Mouse (Mus musculus): Measurements from ENCODE around the gene Trpm8. TPM values are rescaled to one million over a fixed set of nuclear protein-coding genes. Genes with fewer than 3 reads are reported as not detected.

The Trpm8 gene
- polyA plus RNA-seq, 1 experiment from 2014 or later: not detected

DNA sequence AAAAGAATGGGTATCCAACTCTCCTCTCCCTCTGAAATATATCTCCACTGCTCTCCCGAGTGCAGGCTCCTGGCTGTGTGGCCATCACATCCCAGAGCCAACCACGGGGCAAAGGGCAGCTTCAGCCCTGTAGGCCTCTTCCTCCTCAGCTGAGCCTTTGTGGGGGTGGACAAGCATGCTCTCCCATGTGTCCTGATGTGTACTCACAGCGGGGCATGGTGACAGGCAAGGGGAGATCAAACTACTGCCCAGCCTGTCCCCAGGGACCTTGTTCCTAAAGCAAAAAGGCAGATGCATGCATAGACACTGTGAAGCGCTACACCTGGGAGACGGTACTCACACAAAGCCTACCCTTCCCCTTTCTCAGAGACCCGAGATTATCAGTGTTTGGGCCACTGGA is 17.3 kb upstream of the Trpm8 start:
- H3K4me1 ChIP-seq: peaks cover 39% of the 10 kb centered on the region
- no peak overlapping the region for H3K4me2 ChIP-seq
- H3K9ac ChIP-seq: no peak overlapping the region
- H3K27ac ChIP-seq: no peak overlapping the region
- H3K27me3 ChIP-seq (replicated peaks): no peaks in the 10 kb centered on the region
- ATAC-seq: peak; percentile 46
- H3K36me3 ChIP-seq: peaks cover 55% of the 10 kb centered on the region
- peaks cover 15% of the 10 kb centered on the region for H3K9me3 ChIP-seq (replicated peaks)
- no peak overlapping the region for H3K4me3 ChIP-seq
- WGBS (ENCODE audit: insufficient replicate concordance): 65% methylated on average over 6 of the region's 6 CpGs

GRCm38 (mm10) chr1:88260604-88261377 is 16.7 kb upstream of the Trpm8 start:
- Histone ChIP-seq H3K27me3 (replicated peaks) (no peaks in the 10 kb centered on the region), H3K4me2 (no peak overlapping the region), H3K36me3 (peaks cover 62% of the 10 kb centered on the region), H3K27ac (no peak overlapping the region), H3K4me3 (no peak overlapping the region), H3K9me3 (replicated peaks) (peaks cover 8% of the 10 kb centered on the region; the same call in 1 of the 2 replicates), H3K9ac (no peak overlapping the region), H3K4me1 (peaks cover 39% of the 10 kb centered on the region)
- no peak for ATAC-seq
- 74% methylated on average over 10 of the region's 10 CpGs for WGBS (ENCODE audit: insufficient replicate concordance)

GRCm38 (mm10) chr1:88261706-88262105 is 15.8 kb upstream of the Trpm8 start:
- no peaks in the 10 kb centered on the region for H3K27me3 ChIP-seq (replicated peaks)
- H3K36me3 ChIP-seq: peaks cover 71% of the 10 kb centered on the region
- peak; percentile 1 for ATAC-seq
- H3K27ac ChIP-seq: 0 out of 2 replicates have a peak overlapping the region, but pooled peaks have one; percentile 0
- 72% methylated on average over 7 of the region's 7 CpGs for WGBS (ENCODE audit: insufficient replicate concordance)
- no peak overlapping the region for H3K4me3 ChIP-seq
- no peaks in the 10 kb centered on the region; the same call in 1 of the 2 replicates for H3K9me3 ChIP-seq (replicated peaks)
- H3K4me1 ChIP-seq: peaks cover 39% of the 10 kb centered on the region
- no peak overlapping the region for H3K4me2 ChIP-seq
- no peak overlapping the region for H3K9ac ChIP-seq

- Histone ChIP-seq H3K4me2 (no peak overlapping the region), H3K27me3 (replicated peaks) (no peaks in the 10 kb centered on the region), H3K4me1 (peaks cover 39% of the 10 kb centered on the region), H3K36me3 (peaks cover 76% of the 10 kb centered on the region), H3K27ac (no peak overlapping the region), H3K9ac (no peak overlapping the region), H3K9me3 (replicated peaks) (no peaks in the 10 kb centered on the region), H3K4me3 (no peak overlapping the region)
- ATAC-seq: no peak
- 83% methylated on average over 4 of the region's 4 CpGs for WGBS (ENCODE audit: insufficient replicate concordance)
Measured at GRCm38 (mm10) chr1:88262255-88262654, 15.2 kb upstream of the Trpm8 start.

- WGBS (ENCODE audit: insufficient replicate concordance): 67% methylated on average over 6 of the region's 6 CpGs
Measured at GRCm38 (mm10) chr1:88262961-88263360, 14.5 kb upstream of the Trpm8 start.

GRCm38 (mm10) chr1:88263778-88264177 is 13.7 kb upstream of the Trpm8 start:
- peaks cover 91% of the 10 kb centered on the region for H3K36me3 ChIP-seq
- H3K4me3 ChIP-seq: no peak overlapping the region
- no peak overlapping the region for H3K9ac ChIP-seq
- no peaks in the 10 kb centered on the region for H3K27me3 ChIP-seq (replicated peaks)
- ATAC-seq: no peak
- no peak overlapping the region for H3K27ac ChIP-seq
- 84% methylated on average over 5 of the region's 5 CpGs for WGBS (ENCODE audit: insufficient replicate concordance)
- H3K4me1 ChIP-seq: peaks cover 39% of the 10 kb centered on the region
- H3K9me3 ChIP-seq (replicated peaks): no peaks in the 10 kb centered on the region
- H3K4me2 ChIP-seq: no peak overlapping the region

More at GRCm38 (mm10) chr1:88262961-88263360, 14.5 kb upstream of the Trpm8 start:
- no peak for ATAC-seq
- Histone ChIP-seq H3K27me3 (replicated peaks) (no peaks in the 10 kb centered on the region), H3K9me3 (replicated peaks) (no peaks in the 10 kb centered on the region), H3K4me3 (no peak overlapping the region), H3K4me2 (no peak overlapping the region), H3K4me1 (peaks cover 39% of the 10 kb centered on the region), H3K9ac (no peak overlapping the region), H3K36me3 (peaks cover 83% of the 10 kb centered on the region), H3K27ac (no peak overlapping the region)

DNA sequence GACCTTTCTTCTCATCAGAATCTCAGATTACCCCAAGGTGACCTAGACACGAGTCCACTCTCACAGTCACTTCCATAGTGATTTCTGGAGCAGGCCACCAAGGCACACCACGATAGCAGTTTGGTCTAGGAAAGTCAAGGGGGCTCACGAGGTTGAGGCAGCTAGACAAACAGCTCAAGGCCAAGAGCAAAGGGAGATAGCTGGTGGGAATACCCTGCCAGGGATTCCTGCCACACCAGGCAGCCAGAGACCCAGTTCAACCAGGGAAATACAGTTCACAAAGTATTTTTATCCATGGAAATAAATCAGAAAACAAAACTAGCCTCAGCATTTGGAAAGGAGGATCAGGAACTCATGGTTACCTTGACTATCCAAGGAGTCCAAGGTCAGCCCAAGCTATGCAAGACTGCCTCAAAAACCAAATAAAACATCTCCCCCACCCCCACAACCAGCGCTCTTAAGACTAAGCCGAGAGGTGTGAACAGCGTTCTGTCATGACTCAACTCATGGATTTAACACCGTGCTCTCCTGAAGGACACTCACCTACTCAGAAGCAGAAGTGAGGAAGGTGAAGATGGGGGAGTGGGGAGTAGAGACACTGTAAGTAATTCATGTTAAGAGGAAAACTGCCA is 13.1 kb upstream of the Trpm8 start:
- peaks cover 97% of the 10 kb centered on the region for H3K36me3 ChIP-seq
- peaks cover 36% of the 10 kb centered on the region for H3K4me1 ChIP-seq
- ATAC-seq: no peak
- no peak overlapping the region for H3K9ac ChIP-seq
- 84% methylated on average over 7 of the region's 7 CpGs for WGBS (ENCODE audit: insufficient replicate concordance)
- no peak overlapping the region for H3K4me2 ChIP-seq
- no peaks in the 10 kb centered on the region for H3K27me3 ChIP-seq (replicated peaks)
- H3K27ac ChIP-seq: no peak overlapping the region
- H3K9me3 ChIP-seq (replicated peaks): no peaks in the 10 kb centered on the region
- H3K4me3 ChIP-seq: no peak overlapping the region

DNA sequence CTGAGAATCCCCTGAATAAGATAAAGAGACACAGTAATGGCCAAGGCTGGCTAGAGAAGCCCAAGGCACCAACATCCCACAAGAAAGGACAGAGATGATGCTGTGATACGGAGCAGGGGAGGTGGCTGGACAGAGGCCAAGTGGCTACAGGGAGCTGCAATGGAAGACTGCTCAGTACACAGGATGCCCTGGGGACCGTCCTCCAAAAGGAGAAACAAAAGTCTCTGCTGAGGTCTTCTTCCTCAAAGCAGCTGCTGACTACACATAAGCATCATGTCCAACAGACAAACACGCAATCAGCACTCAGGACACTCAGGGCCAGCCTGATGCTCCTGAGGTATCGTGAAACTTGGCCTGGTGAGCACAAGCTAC is 12.6 kb upstream of the Trpm8 start:
- no peak for ATAC-seq
- WGBS (ENCODE audit: insufficient replicate concordance): 74% methylated on average over 4 of the region's 4 CpGs

GRCm38 (mm10) chr1:88266123-88266522 is 11.3 kb upstream of the Trpm8 start:
- no peak overlapping the region for H3K4me2 ChIP-seq
- WGBS (ENCODE audit: insufficient replicate concordance): 82% methylated on average over 13 of the region's 13 CpGs
- peaks cover 18% of the 10 kb centered on the region for H3K4me1 ChIP-seq
- H3K9ac ChIP-seq: no peak overlapping the region
- no peaks in the 10 kb centered on the region for H3K27me3 ChIP-seq (replicated peaks)
- ATAC-seq: no peak
- no peaks in the 10 kb centered on the region for H3K9me3 ChIP-seq (replicated peaks)
- no peak overlapping the region for H3K4me3 ChIP-seq
- H3K36me3 ChIP-seq: peaks cover 96% of the 10 kb centered on the region
- H3K27ac ChIP-seq: no peak overlapping the region

More for the DNA sequence above, 12.6 kb upstream of the Trpm8 start:
- Histone ChIP-seq H3K4me2 (no peak overlapping the region), H3K9ac (no peak overlapping the region), H3K4me1 (peaks cover 31% of the 10 kb centered on the region), H3K9me3 (replicated peaks) (no peaks in the 10 kb centered on the region), H3K4me3 (no peak overlapping the region), H3K27me3 (replicated peaks) (no peaks in the 10 kb centered on the region), H3K27ac (no peak overlapping the region), H3K36me3 (peaks cover 100% of the 10 kb centered on the region)

- Histone ChIP-seq H3K36me3 (peaks cover 96% of the 10 kb centered on the region), H3K27me3 (replicated peaks) (no peaks in the 10 kb centered on the region), H3K4me1 (peaks cover 5% of the 10 kb centered on the region), H3K27ac (no peak overlapping the region), H3K9me3 (replicated peaks) (no peaks in the 10 kb centered on the region), H3K4me2 (no peak overlapping the region), H3K9ac (no peak overlapping the region), H3K4me3 (no peak overlapping the region)
- WGBS (ENCODE audit: insufficient replicate concordance): 90% methylated on average over 6 of the region's 6 CpGs
- no peak for ATAC-seq
Measured at GRCm38 (mm10) chr1:88267489-88267888, 10.0 kb upstream of the Trpm8 start.

DNA sequence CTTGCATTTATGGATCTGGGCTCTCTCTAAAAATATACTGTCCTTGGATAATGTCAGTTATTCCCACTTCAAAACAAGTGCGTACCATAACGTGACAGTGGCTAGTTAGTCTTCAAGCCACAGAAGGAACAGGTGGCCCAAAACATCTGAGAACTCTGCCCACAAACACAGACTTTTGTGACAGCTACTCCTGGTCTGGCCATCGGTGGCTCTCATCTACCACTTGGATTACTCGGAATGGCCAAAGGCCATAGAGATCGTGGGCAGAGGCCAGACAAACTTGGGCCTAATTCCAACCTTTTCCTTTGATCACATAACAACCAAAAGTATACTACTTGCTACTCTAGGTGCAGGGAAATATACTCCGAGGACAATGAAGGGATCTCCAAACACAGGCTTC is 9.4 kb upstream of the Trpm8 start:
- H3K27me3 ChIP-seq (replicated peaks): no peaks in the 10 kb centered on the region
- no peaks in the 10 kb centered on the region for H3K4me1 ChIP-seq
- H3K27ac ChIP-seq: no peak overlapping the region
- no peak overlapping the region for H3K9ac ChIP-seq
- no peak overlapping the region for H3K4me2 ChIP-seq
- H3K4me3 ChIP-seq: no peak overlapping the region
- 80% methylated on average over 6 of the region's 6 CpGs for WGBS (ENCODE audit: insufficient replicate concordance)
- no peak for ATAC-seq
- H3K9me3 ChIP-seq (replicated peaks): no peaks in the 10 kb centered on the region
- peaks cover 96% of the 10 kb centered on the region for H3K36me3 ChIP-seq

GRCm38 (mm10) chr1:88269539-88270309 is 7.7 kb upstream of the Trpm8 start:
- WGBS (ENCODE audit: insufficient replicate concordance): 84% methylated on average over 12 of the region's 12 CpGs
- Histone ChIP-seq H3K4me2 (no peak overlapping the region), H3K4me3 (no peak overlapping the region), H3K27me3 (replicated peaks) (no peaks in the 10 kb centered on the region), H3K36me3 (peaks cover 96% of the 10 kb centered on the region), H3K4me1 (peaks cover 2% of the 10 kb centered on the region; the same call in 1 of the 2 replicates), H3K9ac (no peak overlapping the region), H3K27ac (no peak overlapping the region), H3K9me3 (replicated peaks) (no peaks in the 10 kb centered on the region)
- ATAC-seq: no peak
